Mouse (Mus musculus): ENCODE measurements around the gene Gjd2. TPM values are rescaled to one million over a fixed set of nuclear protein-coding genes. Genes with fewer than 3 reads are reported as not detected.

The Gjd2 gene
- total RNA-seq, 2 experiments from 2014 or later = not detected

- no peak for ATAC-seq (replicated peaks; ENCODE audit: low FRiP score, poor library complexity, severe bottlenecking)
These were observed 1.4 kb upstream of the Gjd2 start for GRCm38 (mm10) chr2:114014839-114015238.

GRCm38 (mm10) chr2:114013846-114014245, 427 bp upstream of the Gjd2 start:
- no peak for ATAC-seq (replicated peaks; ENCODE audit: low FRiP score, poor library complexity, severe bottlenecking)

GRCm38 (mm10) chr2:114012749-114013211, 639 bp downstream of the Gjd2 start:
- ATAC-seq (replicated peaks; ENCODE audit: low FRiP score, poor library complexity, severe bottlenecking) = no peak

- no peak for ATAC-seq (replicated peaks; ENCODE audit: low FRiP score, poor library complexity, severe bottlenecking)
These were observed 1.6 kb downstream of the Gjd2 start for GRCm38 (mm10) chr2:114011838-114012237.

GRCm38 (mm10) chr2:114008321-114008720, 5.1 kb downstream of the Gjd2 start:
- no peak for ATAC-seq (replicated peaks; ENCODE audit: low FRiP score, poor library complexity, severe bottlenecking)

- ATAC-seq (replicated peaks; ENCODE audit: low FRiP score, poor library complexity, severe bottlenecking) = no peak
These were observed 15.9 kb downstream of the Gjd2 start for GRCm38 (mm10) chr2:113997484-113997883.

GRCm38 (mm10) chr2:113996930-113997329, 16.5 kb downstream of the Gjd2 start:
- ATAC-seq (replicated peaks; ENCODE audit: low FRiP score, poor library complexity, severe bottlenecking) = no peak

- no peak for ATAC-seq (replicated peaks; ENCODE audit: low FRiP score, poor library complexity, severe bottlenecking)
These were observed 28.5 kb downstream of the Gjd2 start for GRCm38 (mm10) chr2:113984890-113985289.

GRCm38 (mm10) chr2:113980664-113981063, 32.8 kb downstream of the Gjd2 start:
- no peak for ATAC-seq (replicated peaks; ENCODE audit: low FRiP score, poor library complexity, severe bottlenecking)

GRCm38 (mm10) chr2:113978151-113978771, 35.2 kb downstream of the Gjd2 start:
- ATAC-seq (replicated peaks; ENCODE audit: low FRiP score, poor library complexity, severe bottlenecking) = no peak

- ATAC-seq (replicated peaks; ENCODE audit: low FRiP score, poor library complexity, severe bottlenecking) = no peak
These were observed 39.5 kb downstream of the Gjd2 start for GRCm38 (mm10) chr2:113973950-113974349.

- ATAC-seq (replicated peaks; ENCODE audit: low FRiP score, poor library complexity, severe bottlenecking) = no peak
These were observed 47.0 kb downstream of the Gjd2 start for GRCm38 (mm10) chr2:113966421-113966820.

Other genes with a start within 250 kb of the Gjd2 start
- 3.2 and 8.4 TPM in 2 replicates for gene Scg5, start 184.5 kb downstream of the Gjd2 start, total RNA-seq (2015; ENCODE audit: low replicate concordance)
- 1.7 TPM in 1 of 2 replicates, not detected in the other for gene Scg5, start 184.5 kb downstream of the Gjd2 start, total RNA-seq (2017; ENCODE audit: low replicate concordance)
- 97.7 and 118 TPM in 2 replicates for gene Arhgap11a, start 165.0 kb downstream of the Gjd2 start, total RNA-seq (2015; ENCODE audit: low replicate concordance)
- 134 and 154 TPM in 2 replicates for gene Arhgap11a, start 165.0 kb downstream of the Gjd2 start, total RNA-seq (2017; ENCODE audit: low replicate concordance)
- not detected in 2 replicates for gene Actc1, start 39.9 kb upstream of the Gjd2 start, total RNA-seq (2015; ENCODE audit: low replicate concordance)
- not detected in 2 replicates for gene Actc1, start 39.9 kb upstream of the Gjd2 start, total RNA-seq (2017; ENCODE audit: low replicate concordance)
- gene Aqr, start 173.4 kb upstream of the Gjd2 start, total RNA-seq (2015; ENCODE audit: low replicate concordance) = 18.0 and 27.2 TPM in 2 replicates
- 18.5 and 23.5 TPM in 2 replicates for gene Aqr, start 173.4 kb upstream of the Gjd2 start, total RNA-seq (2017; ENCODE audit: low replicate concordance)
- gene Zfp770, start 187.8 kb upstream of the Gjd2 start, total RNA-seq (2015; ENCODE audit: low replicate concordance) = 2.9 and 5.8 TPM in 2 replicates
- gene Zfp770, start 187.8 kb upstream of the Gjd2 start, total RNA-seq (2017; ENCODE audit: low replicate concordance) = 1.3 and 2.7 TPM in 2 replicates

Measured in erythroid progenitor cell, adult 5-6 weeks (primary cell).